ENCODE assay signal across 10 mouse cellular contexts in genomic region chr5:120231435-120232147, GRCm38 (mm10).
A peak's percentile ranks its signal among the peaks of the same experiment; 100 is the strongest.
DNase-seq lines count a peak whose midpoint lies in the region; ATAC-seq lines count a peak whose summit lies in the region.
"Had no signal": no experiment of that assay in that cellular context is flagged by ENCODE, and none has a peak within 500 bp of the region (broad histone marks: within the 10 kb centered on the region; RNA-seq: fewer than 3 reads in every experiment).

No protein-coding gene starts in this region.

- intact Hi-C loops in left cerebral cortex, postnatal 36 days (cut with DNase I), result no loop called here
- intact Hi-C loops in heart, postnatal 14 days (cut with DNase I), result no loop called here

- H3K36me3 ChIP-seq in embryonic facial prominence, embryonic 10.5 days (replicated peaks), result no peaks in the 10 kb centered on the region
- H3K36me3 ChIP-seq in hindbrain, embryonic 11.5 days (ENCODE audit: control insufficient read depth, insufficient read depth, low read length), result no peaks in the 10 kb centered on the region
- H3K36me3 ChIP-seq in midbrain, embryonic 15.5 days (replicated peaks), result no peaks in the 10 kb centered on the region
- H3K36me3 ChIP-seq: G1E had no signal

- peak; percentile 68 for ATAC-seq in hindbrain, embryonic 11.5 days (ENCODE audit: low FRiP score)
- ATAC-seq in midbrain, embryonic 15.5 days (replicated peaks), result peak; percentile 73

- 5% methylated on average over 25 of the region's 25 CpGs for WGBS in embryonic facial prominence, embryonic 10.5 days
- WGBS in hindbrain, embryonic 11.5 days, result 6% methylated on average over 25 of the region's 25 CpGs
- 4% methylated on average over 25 of the region's 25 CpGs for WGBS in midbrain, embryonic 15.5 days

- peak overlapping the region; percentile 28; the same call in 1 of the 2 replicates for H3K9ac ChIP-seq in hindbrain, embryonic 11.5 days (ENCODE audit: low read depth, low read length)
- peak overlapping the region; percentile 36; the same call in 1 of the 2 replicates for H3K9ac ChIP-seq in midbrain, embryonic 15.5 days

- DNase-seq in layer of hippocampus, adult 11-12 months (ENCODE audit: low spot score), result peak; percentile 38
- no peak for DNase-seq in layer of hippocampus, postnatal 36 days
- DNase-seq in embryonic facial prominence, embryonic 10.5 days (ENCODE audit: low spot score), result peak; percentile 81
- DNase-seq in hindbrain, embryonic 11.5 days (ENCODE audit: low spot score), result peak; percentile 92
- DNase-seq in left cerebral cortex, postnatal 36 days (ENCODE audit: low spot score in 2 of 2), result no peak
- DNase-seq in lung, postnatal 25 days (ENCODE audit: low spot score), result no peak
- no peak for DNase-seq in heart, postnatal 14 days
- DNase-seq: cerebellum, adult 9-10 months had no signal

- H3K27me3 ChIP-seq in embryonic facial prominence, embryonic 10.5 days (replicated peaks; ENCODE audit: low read depth, poor library complexity, severe bottlenecking), result peaks cover 90% of the 10 kb centered on the region
- H3K27me3 ChIP-seq in hindbrain, embryonic 11.5 days (ENCODE audit: control insufficient read depth, insufficient read depth, low read length), result peaks cover 8% of the 10 kb centered on the region; the same call in 1 of the 2 replicates
- 0 out of 2 replicates have a peak, but pooled peaks cover 7% of the 10 kb centered on the region for H3K27me3 ChIP-seq in midbrain, embryonic 15.5 days (replicated peaks)

- H3K4me1 ChIP-seq in embryonic facial prominence, embryonic 10.5 days, result peaks cover 28% of the 10 kb centered on the region
- H3K4me1 ChIP-seq in hindbrain, embryonic 11.5 days (replicated peaks; ENCODE audit: control insufficient read depth, insufficient read depth, low read length), result peaks cover 11% of the 10 kb centered on the region
- H3K4me1 ChIP-seq in midbrain, embryonic 15.5 days, result peaks cover 40% of the 10 kb centered on the region

- H3K4me2 ChIP-seq in hindbrain, embryonic 11.5 days (replicated peaks; ENCODE audit: low read depth, low read length), result peak overlapping the region; percentile 35
- peak overlapping the region; percentile 43 for H3K4me2 ChIP-seq in midbrain, embryonic 15.5 days

- peak overlapping the region; percentile 79 for H3K27ac ChIP-seq in embryonic facial prominence, embryonic 10.5 days (replicated peaks)
- H3K27ac ChIP-seq in hindbrain, embryonic 11.5 days (ENCODE audit: low read depth, low read length), result peak overlapping the region; percentile 73
- H3K27ac ChIP-seq in midbrain, embryonic 15.5 days, result peak overlapping the region; percentile 92

- H3K4me3 ChIP-seq in embryonic facial prominence, embryonic 10.5 days, result peak overlapping the region; percentile 52
- no peak overlapping the region for H3K4me3 ChIP-seq in hindbrain, embryonic 11.5 days (ENCODE audit: low read depth, low read length)
- 0 out of 2 replicates have a peak overlapping the region, but pooled peaks have one; percentile 13 for H3K4me3 ChIP-seq in midbrain, embryonic 15.5 days

- no peaks in the 10 kb centered on the region for H3K9me3 ChIP-seq in embryonic facial prominence, embryonic 10.5 days
- no peaks in the 10 kb centered on the region for H3K9me3 ChIP-seq in hindbrain, embryonic 11.5 days (ENCODE audit: control insufficient read depth, low read length)
- H3K9me3 ChIP-seq in midbrain, embryonic 15.5 days, result no peaks in the 10 kb centered on the region
- H3K9me3 ChIP-seq: G1E had no signal

Comparison
In these comparisons a context has a peak if more than half of its experiments do, and no peak if none do; other contexts are left out.
1. DNase-seq: peak in layer of hippocampus, adult 11-12 months (single experiment), embryonic facial prominence, embryonic 10.5 days (single experiment) and hindbrain, embryonic 11.5 days (single experiment); none in layer of hippocampus, postnatal 36 days (0 of 2), left cerebral cortex, postnatal 36 days (0 of 2), lung, postnatal 25 days (single experiment) and heart, postnatal 14 days (0 of 2).
2. Peak in every context shown above with its lines, with median percentiles within 50 percentile points of each other: H3K27ac ChIP-seq.